Mouse (Mus musculus) cerebellum, postnatal 4 days (tissue): ENCODE data around the gene Slc7a7.

Experiments used
- DNase-seq, 2 experiments: peaks; one replicate each; pipeline ENCODE4 v3.0.0; 2022; ENCODE audit warnings: low spot score in 2 of 2, mixed read lengths in 1 of 2

Gene Slc7a7

DNA sequence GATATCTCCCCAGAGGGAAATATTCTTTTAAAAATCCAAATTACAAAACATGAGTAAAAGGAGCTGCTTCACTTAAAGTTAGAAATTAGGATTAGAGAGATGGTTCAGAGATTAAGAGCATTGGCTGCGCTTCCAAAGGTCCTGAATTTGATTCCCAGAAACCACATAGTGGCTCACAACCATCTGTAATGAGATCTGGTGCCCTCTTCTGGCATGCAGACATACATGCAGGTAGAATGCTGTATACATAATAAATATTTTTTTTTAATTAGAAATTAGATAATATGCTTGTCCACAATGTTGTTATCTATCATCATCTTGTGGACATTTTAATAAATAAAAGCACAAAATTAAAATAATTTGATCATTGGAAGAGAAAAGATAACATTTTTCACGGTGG lies 89.0 kb downstream of the Slc7a7 start:
- DNase-seq: no peak

- no peak for DNase-seq
Observed at GRCm38 (mm10) chr14:54324486-54324885, 93.1 kb downstream of the Slc7a7 start.

DNA sequence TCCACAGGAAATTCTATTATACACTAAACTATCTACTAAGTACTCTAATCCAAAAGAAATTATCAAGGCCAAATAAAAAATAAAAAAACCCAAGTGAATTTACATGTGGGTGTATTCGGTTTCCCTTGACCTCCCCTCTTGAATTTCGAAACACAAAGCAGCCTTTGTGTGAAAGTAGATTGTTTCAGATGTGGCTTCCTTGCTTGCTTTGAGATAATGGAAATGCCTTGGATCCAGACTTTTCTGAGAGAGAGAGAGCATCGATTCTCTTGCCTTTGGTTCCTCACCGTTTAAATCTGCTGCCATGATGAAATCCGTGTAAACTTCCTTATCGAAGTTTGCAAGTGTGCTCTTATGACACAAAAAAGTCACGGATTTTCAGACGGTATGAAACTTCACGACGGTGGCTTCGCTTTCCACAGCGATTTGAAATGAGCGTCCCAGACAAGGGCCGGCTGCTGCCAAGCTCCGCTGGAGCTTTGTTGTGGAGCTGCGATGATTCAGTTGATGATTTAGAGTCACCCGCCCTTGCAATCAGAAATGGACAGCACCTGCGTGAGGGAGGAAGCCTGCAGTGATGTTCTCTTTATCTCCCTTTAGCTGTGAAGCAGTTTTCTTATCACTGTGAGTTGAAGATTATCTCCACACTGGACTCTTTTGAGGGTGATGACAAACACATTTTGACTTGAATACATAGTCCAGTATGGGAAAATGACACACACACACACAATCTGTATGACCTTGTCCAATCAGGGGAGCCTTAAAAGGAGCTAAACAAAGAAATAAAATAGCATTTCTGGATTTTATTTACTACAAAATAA lies 95.8 kb downstream of the Slc7a7 start:
- DNase-seq: no peak
